Mouse (Mus musculus): ENCODE data around the gene Myh11. TPM values are rescaled to one million over a fixed set of nuclear protein-coding genes. Genes with fewer than 3 reads are reported as not detected.

Myh11 gene
- polyA plus RNA-seq, 1 experiment from 2014 or later: 0.36 TPM

DNA sequence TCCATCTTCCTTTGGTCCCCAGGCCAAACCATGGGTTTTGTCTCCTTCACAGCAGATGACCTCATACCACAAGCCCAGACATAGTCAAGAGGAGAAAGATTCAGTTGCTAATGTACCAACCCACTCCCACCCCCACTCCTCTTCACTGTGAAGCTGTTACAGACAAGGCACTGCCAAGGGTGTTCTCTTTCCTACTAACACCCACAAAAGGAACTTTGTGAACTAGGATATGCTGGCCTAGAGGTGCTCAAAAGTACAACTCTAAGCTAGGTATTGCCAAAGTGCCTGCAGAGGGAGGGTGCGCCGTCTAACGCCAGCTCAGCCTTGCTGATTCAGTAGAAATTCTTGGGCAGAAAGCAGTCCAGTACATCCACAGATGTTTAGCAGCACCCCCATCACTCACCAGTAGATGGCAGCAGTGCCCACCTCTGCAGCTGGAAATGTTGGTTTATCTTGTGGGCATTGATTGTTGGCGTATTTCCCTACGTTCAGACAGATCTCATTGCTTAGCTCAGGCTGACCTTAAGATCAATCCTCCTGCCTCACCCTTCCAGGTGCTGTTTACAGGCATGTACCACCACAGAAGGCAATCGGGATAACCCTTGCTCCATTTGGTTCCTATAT is 54.0 kb downstream of the Myh11 start:
- no peak overlapping the region for H3K4me3 ChIP-seq (ENCODE audit: low read depth, low read length)
- peak; percentile 83 for DNase-seq
- H3K9me3 ChIP-seq (ENCODE audit: low read length): no peaks in the 10 kb centered on the region
- H3K27ac ChIP-seq (ENCODE audit: low read depth): no peak overlapping the region
- no peaks in the 10 kb centered on the region for H3K36me3 ChIP-seq (replicated peaks; ENCODE audit: insufficient read depth, low read length)
- H3K27me3 ChIP-seq (ENCODE audit: insufficient read depth, low read length): no peaks in the 10 kb centered on the region
- ATAC-seq: no peak
- no peak overlapping the region for H3K9ac ChIP-seq (replicated peaks)
- no peak overlapping the region for H3K4me2 ChIP-seq (ENCODE audit: low read depth, low read length)
- 17% methylated on average over 6 of the region's 6 CpGs for WGBS (ENCODE audit: insufficient replicate concordance)
- TF ChIP-seq CTCF (IDR thresholded peaks at IDR 0.05; ENCODE audit: low read depth): peak; percentile 94
- no peak for TF ChIP-seq EP300 (IDR thresholded peaks at IDR 0.05; ENCODE audit: low read depth)
- H3K4me1 ChIP-seq (ENCODE audit: insufficient read depth): no peaks in the 10 kb centered on the region

DNA sequence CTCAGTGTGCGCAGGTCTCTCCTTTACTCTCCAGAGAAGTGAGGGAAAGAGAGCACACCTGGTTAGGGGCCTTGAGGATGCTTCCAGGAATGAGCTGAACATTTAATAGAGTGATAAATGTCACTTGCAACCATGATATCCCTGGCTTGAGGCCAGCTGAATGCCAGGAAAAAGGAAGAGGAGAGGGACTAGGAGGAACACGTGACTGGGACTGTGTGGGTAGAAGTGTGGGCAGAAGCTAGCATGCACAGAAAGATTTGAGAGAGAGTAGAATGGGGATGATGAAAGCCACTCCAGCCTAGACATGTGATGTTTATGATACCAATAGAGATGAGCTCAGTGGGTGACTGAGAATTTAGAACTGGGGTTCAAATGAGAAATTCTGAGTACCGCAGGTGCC is 76.0 kb downstream of the Myh11 start:
- H3K9me3 ChIP-seq (ENCODE audit: low read length): no peaks in the 10 kb centered on the region
- no peak for TF ChIP-seq CTCF (IDR thresholded peaks at IDR 0.05; ENCODE audit: low read depth)
- TF ChIP-seq EP300 (IDR thresholded peaks at IDR 0.05; ENCODE audit: low read depth): no peak
- DNase-seq (no peak), ATAC-seq (no peak)
- no peak overlapping the region for H3K9ac ChIP-seq (replicated peaks)
- H3K4me3 ChIP-seq (ENCODE audit: low read depth, low read length): no peak overlapping the region
- H3K36me3 ChIP-seq (replicated peaks; ENCODE audit: insufficient read depth, low read length): no peaks in the 10 kb centered on the region
- no peak overlapping the region for H3K4me2 ChIP-seq (ENCODE audit: low read depth, low read length)
- H3K4me1 ChIP-seq (ENCODE audit: insufficient read depth): no peaks in the 10 kb centered on the region
- no peak overlapping the region for H3K27ac ChIP-seq (ENCODE audit: low read depth)
- WGBS (ENCODE audit: insufficient replicate concordance): 81% methylated on average over 3 of the region's 3 CpGs
- H3K27me3 ChIP-seq (ENCODE audit: insufficient read depth, low read length): no peaks in the 10 kb centered on the region

DNA sequence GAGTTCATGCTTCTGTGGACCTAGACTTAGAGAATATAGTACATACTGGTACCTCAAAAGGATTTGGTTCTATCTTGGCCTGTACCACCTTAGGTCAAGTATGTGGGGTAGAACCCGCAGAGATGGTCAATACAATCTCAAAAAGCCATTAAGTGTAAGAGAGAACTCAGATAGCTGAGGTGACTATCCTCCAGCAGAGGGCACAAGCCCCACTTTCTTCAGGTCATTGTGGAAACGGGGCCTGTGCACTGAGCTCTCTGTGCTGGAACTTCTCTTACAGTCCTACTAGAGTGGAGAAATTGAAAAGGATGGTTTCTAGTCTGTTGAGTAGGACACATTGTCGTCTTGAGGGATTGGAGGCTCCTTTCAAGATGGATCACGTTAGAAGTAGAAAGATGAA is 92.4 kb downstream of the Myh11 start:
- TF ChIP-seq CTCF (IDR thresholded peaks at IDR 0.05; ENCODE audit: low read depth): peak; percentile 26
- no peak for TF ChIP-seq EP300 (IDR thresholded peaks at IDR 0.05; ENCODE audit: low read depth)
- Histone ChIP-seq H3K4me1 (ENCODE audit: insufficient read depth) (no peaks in the 10 kb centered on the region), H3K36me3 (replicated peaks; ENCODE audit: insufficient read depth, low read length) (no peaks in the 10 kb centered on the region), H3K9me3 (ENCODE audit: low read length) (no peaks in the 10 kb centered on the region), H3K27me3 (ENCODE audit: insufficient read depth, low read length) (no peaks in the 10 kb centered on the region), H3K4me3 (ENCODE audit: low read depth, low read length) (no peak overlapping the region), H3K27ac (ENCODE audit: low read depth) (no peak overlapping the region), H3K9ac (replicated peaks) (no peak overlapping the region), H3K4me2 (ENCODE audit: low read depth, low read length) (no peak overlapping the region)
- 63% methylated on average over 4 of the region's 4 CpGs for WGBS (ENCODE audit: insufficient replicate concordance)
- ATAC-seq: no peak
- DNase-seq: no peak

DNA sequence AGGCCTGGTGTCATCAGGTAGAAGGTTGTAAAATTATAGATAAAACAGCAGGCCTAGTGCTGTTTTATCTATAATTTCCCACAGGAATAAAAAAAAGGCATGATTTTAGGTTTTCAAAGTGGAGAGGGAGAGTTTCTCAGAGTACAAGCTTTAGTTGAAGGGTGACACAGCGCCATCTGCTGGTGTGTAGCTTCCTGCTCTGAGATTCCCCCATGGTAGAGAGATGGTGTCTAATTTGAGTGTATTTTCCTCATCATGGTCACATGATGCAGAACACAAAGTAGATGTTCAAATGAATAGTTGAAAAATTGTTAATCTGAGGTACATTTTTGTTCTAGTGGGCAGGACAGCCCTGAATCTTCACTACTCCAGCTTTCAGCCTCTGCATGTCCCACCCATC is 95.7 kb downstream of the Myh11 start:
- no peaks in the 10 kb centered on the region for H3K4me1 ChIP-seq (ENCODE audit: insufficient read depth)
- DNase-seq (peak; percentile 73), ATAC-seq (0 out of 2 replicates have a peak, but pooled peaks have one; percentile 49)
- H3K27me3 ChIP-seq (ENCODE audit: insufficient read depth, low read length): no peaks in the 10 kb centered on the region
- H3K9ac ChIP-seq (replicated peaks): no peak overlapping the region
- H3K9me3 ChIP-seq (ENCODE audit: low read length): no peaks in the 10 kb centered on the region
- H3K4me3 ChIP-seq (ENCODE audit: low read depth, low read length): no peak overlapping the region
- TF ChIP-seq CTCF (IDR thresholded peaks at IDR 0.05; ENCODE audit: low read depth) (peak; percentile 80), EP300 (IDR thresholded peaks at IDR 0.05; ENCODE audit: low read depth) (no peak)
- no peak overlapping the region for H3K27ac ChIP-seq (ENCODE audit: low read depth)
- H3K4me2 ChIP-seq (ENCODE audit: low read depth, low read length): no peak overlapping the region
- H3K36me3 ChIP-seq (replicated peaks; ENCODE audit: insufficient read depth, low read length): peaks cover 23% of the 10 kb centered on the region
- WGBS (ENCODE audit: insufficient replicate concordance): 30% methylated on average over 1 of the region's 1 CpGs

DNA sequence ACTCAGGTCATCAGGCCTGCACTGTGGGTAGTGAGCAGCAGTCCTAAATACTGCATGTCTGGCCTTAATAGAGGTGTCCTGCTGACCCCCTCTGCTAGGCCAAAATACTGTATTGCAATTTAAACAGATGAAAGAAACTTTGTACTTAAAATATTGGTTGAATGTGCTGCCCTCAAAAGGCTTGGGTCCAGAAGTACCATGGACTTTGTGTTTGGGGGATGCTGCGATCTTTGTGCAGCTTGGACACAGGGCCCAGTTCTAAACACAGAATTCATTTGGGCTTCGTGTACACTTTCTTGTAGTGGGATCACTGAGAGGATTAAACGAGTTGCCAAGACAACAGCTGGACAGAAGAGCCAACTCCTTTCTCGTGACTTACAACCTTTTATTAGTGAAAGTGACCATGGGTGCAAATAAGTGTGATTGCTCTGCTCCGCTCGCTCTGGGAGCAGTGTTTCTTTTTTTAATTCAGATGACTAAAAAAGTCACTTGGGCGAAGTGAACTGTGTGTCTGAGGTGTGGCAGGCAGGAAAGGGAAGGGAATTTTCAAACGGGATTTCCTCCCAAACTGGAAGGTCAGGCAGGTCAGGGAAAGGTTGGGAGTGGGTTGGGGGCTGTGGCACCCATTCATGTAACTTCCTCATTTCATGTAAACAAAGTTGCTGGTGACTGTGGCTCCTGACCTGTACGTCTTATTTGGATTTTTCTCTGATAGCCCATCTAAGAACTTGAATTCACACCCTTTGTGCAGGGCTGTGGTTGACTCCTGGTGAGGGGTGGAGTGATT is 96.8 kb downstream of the Myh11 start:
- WGBS (ENCODE audit: insufficient replicate concordance): 64% methylated on average over 9 of the region's 9 CpGs
- H3K4me2 ChIP-seq (ENCODE audit: low read depth, low read length): no peak overlapping the region
- no peaks in the 10 kb centered on the region for H3K4me1 ChIP-seq (ENCODE audit: insufficient read depth)
- H3K9ac ChIP-seq (replicated peaks): no peak overlapping the region
- H3K36me3 ChIP-seq (replicated peaks; ENCODE audit: insufficient read depth, low read length): peaks cover 33% of the 10 kb centered on the region
- no peaks in the 10 kb centered on the region for H3K9me3 ChIP-seq (ENCODE audit: low read length)
- H3K27ac ChIP-seq (ENCODE audit: low read depth): 0 out of 2 replicates have a peak overlapping the region, but pooled peaks have one; percentile 30
- no peak overlapping the region for H3K4me3 ChIP-seq (ENCODE audit: low read depth, low read length)
- no peak for DNase-seq
- peak; percentile 45; the same call in 1 of the 2 replicates for ATAC-seq
- no peaks in the 10 kb centered on the region for H3K27me3 ChIP-seq (ENCODE audit: insufficient read depth, low read length)
- TF ChIP-seq CTCF (IDR thresholded peaks at IDR 0.05; ENCODE audit: low read depth) (no peak), EP300 (IDR thresholded peaks at IDR 0.05; ENCODE audit: low read depth) (no peak)

DNA sequence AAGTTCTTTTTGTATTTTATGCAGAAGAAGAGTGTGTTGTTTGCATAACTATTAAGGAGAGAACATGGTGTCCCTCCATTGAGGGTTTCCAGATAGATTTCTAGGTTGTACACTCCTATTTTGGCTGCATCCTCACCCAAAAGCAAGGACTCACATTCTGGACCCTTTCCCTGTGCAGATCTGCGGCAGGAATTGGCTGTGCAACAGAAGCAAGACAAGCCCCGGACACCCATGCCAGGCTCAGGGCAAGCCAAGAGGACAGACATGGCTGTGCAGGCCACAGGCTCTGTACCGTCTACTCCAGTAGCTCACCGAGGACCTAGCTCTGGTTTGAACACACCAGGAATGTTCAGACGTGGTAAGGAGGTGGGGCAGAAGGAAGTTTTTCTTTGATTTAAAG is 105.7 kb downstream of the Myh11 start:
- peaks cover 92% of the 10 kb centered on the region for H3K36me3 ChIP-seq (replicated peaks; ENCODE audit: insufficient read depth, low read length)
- no peak overlapping the region for H3K4me2 ChIP-seq (ENCODE audit: low read depth, low read length)
- no peak for ATAC-seq
- no peaks in the 10 kb centered on the region for H3K27me3 ChIP-seq (ENCODE audit: insufficient read depth, low read length)
- no peak overlapping the region for H3K27ac ChIP-seq (ENCODE audit: low read depth)
- no peak for DNase-seq
- 88% methylated on average over 5 of the region's 5 CpGs for WGBS (ENCODE audit: insufficient replicate concordance)
- no peaks in the 10 kb centered on the region for H3K9me3 ChIP-seq (ENCODE audit: low read length)
- no peak overlapping the region for H3K4me3 ChIP-seq (ENCODE audit: low read depth, low read length)
- H3K9ac ChIP-seq (replicated peaks): no peak overlapping the region
- no peaks in the 10 kb centered on the region for H3K4me1 ChIP-seq (ENCODE audit: insufficient read depth)
- no peak for TF ChIP-seq CTCF (IDR thresholded peaks at IDR 0.05; ENCODE audit: low read depth)
- TF ChIP-seq EP300 (IDR thresholded peaks at IDR 0.05; ENCODE audit: low read depth): no peak

All from liver, postnatal 0 days (tissue).